Mouse (Mus musculus) cerebellum, adult (tissue): ENCODE data around the gene Gm10799.
A peak's percentile ranks its signal among the peaks of the same experiment; 100 is the strongest.

ENCODE experiments used
- ATAC-seq: cut with Nextera tagmentation; 2 replicates; pipeline ENCODE4 v1.9.2; 2017; ENCODE audit warnings: mild to moderate bottlenecking, moderate library complexity, mixed read lengths; ENCODE audit not compliant: insufficient number of reproducible peaks, low FRiP score, low TSS enrichment

Gm10799 gene

DNA sequence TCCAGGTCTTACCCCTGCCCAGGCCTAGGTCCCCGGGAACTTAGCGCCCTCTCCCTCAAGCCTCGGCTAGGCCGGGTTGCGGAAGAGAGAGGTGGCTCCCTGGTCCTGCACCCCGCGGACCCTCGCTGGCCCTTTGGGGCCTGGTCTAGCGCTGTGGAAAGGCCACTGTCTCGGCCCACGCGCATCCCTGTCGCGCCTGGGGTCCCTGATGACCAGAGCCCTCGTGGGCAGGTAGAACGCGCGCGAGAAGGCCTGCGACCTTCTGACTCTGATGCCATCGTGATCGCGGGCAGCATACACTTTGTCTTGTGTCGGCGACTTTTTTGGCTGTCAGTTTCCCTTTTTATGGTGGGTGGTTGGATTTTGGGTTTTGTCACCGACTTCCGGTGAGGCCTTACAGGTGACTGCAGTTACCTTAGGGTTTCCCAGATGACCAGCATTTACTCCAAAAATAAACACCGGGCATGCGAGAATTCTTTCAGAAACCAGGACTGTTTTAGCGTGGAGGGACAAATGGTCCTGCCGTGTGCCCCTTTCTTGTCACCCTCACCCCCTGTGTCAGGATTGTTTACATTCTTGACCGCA lies 40.1 kb downstream of the Gm10799 start, which contains the start of gene 4931422A03Rik:
4931422A03Rik (minus strand) TSS at position 223 of the 585 bp plus-strand sequence.
- peak; percentile 45; the same call in 1 of the 2 replicates for ATAC-seq

DNA sequence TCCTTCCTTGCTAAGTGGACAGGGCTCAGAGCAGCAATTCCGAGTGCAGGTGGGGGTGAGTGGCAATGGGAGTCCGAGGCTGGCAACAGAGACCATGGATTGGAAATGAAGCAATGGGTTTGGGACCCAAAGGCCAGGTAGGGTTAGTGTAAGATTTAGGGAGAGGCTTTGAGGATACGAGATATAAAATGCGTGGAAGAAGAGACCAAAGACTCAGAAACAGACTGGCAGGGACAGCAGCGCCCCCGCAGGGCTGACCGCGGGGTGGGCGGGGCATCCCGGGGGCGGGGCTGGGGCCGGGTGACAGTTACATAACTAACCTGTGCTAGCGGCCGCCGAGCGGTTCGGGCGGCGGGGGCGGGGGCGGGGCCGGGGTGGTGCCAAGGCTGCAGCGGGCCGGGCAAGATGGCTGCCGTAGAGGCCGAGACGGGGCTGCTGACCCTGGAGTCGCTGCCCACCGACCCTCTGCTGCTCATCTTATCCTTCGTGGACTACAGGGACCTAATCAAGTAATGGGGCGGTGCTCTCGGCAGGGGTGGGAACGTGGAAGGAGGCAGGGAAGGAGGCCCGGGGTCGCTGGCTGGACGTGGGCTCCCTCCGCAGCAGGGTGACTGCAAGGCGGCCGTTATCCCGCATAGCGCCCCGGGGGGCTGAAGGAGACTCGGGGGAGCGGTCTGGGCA lies 40.8 kb downstream of the Gm10799 start, which contains the start of gene Fbxo3:
Fbxo3 (plus strand) TSS at position 264 of the 681 bp plus-strand sequence.
- ATAC-seq, result peak; percentile 81

- ATAC-seq, result no peak
Observed at GRCm38 (mm10) chr2:104024656-104025055, 43.7 kb downstream of the Gm10799 start.

- ATAC-seq, result no peak
Observed at GRCm38 (mm10) chr2:104023096-104023495, 45.3 kb downstream of the Gm10799 start.
